Mouse (Mus musculus) telencephalon, adult 2 months (tissue): ENCODE measurements around the gene Ttc39b.
"Not testable (repeated sequence)": the region's sequence is repeated elsewhere in the genome, so short reads cannot be mapped to it uniquely, and the experiment has no call there.

Experiments used
- DNase-seq: peaks from one replicate; pipeline ENCODE4 v3.0.0-alpha.2; 2011; ENCODE audit warnings: low read depth, low spot score

Gene Ttc39b

GRCm38 (mm10) chr4:83273616-83274050 lies 50.4 kb downstream of the Ttc39b start:
- DNase-seq = no peak

GRCm38 (mm10) chr4:83272917-83273615 lies 51.0 kb downstream of the Ttc39b start:
- no peak for DNase-seq

- no peak for DNase-seq
These were observed 53.6 kb downstream of the Ttc39b start for GRCm38 (mm10) chr4:83270481-83270880.

- no peak for DNase-seq
These were observed 54.4 kb downstream of the Ttc39b start for GRCm38 (mm10) chr4:83269614-83270013.

- DNase-seq = no peak
These were observed 57.9 kb downstream of the Ttc39b start for GRCm38 (mm10) chr4:83265926-83266692.

GRCm38 (mm10) chr4:83264832-83265231 lies 59.2 kb downstream of the Ttc39b start:
- DNase-seq = no peak

- DNase-seq = no peak
These were observed 62.1 kb downstream of the Ttc39b start for GRCm38 (mm10) chr4:83261998-83262397.

- DNase-seq = no peak
These were observed 64.4 kb downstream of the Ttc39b start for GRCm38 (mm10) chr4:83259690-83260089.

GRCm38 (mm10) chr4:83258273-83258672 lies 65.8 kb downstream of the Ttc39b start:
- no peak for DNase-seq

- DNase-seq = no peak
These were observed 66.5 kb downstream of the Ttc39b start for GRCm38 (mm10) chr4:83257279-83258260.

GRCm38 (mm10) chr4:83256779-83257178 lies 67.3 kb downstream of the Ttc39b start:
- no peak for DNase-seq

- no peak for DNase-seq
These were observed 69.1 kb downstream of the Ttc39b start for GRCm38 (mm10) chr4:83254941-83255340.

GRCm38 (mm10) chr4:83253679-83254078 lies 70.4 kb downstream of the Ttc39b start:
- DNase-seq = no peak

- DNase-seq = no peak
These were observed 80.3 kb downstream of the Ttc39b start for GRCm38 (mm10) chr4:83243706-83244105.

- DNase-seq = no peak
These were observed 82.4 kb downstream of the Ttc39b start for GRCm38 (mm10) chr4:83241630-83242029.

GRCm38 (mm10) chr4:83237656-83238055 lies 86.4 kb downstream of the Ttc39b start:
- DNase-seq = no peak

- DNase-seq = not testable (repeated sequence)
These were observed 88.8 kb downstream of the Ttc39b start for GRCm38 (mm10) chr4:83235304-83235703.

GRCm38 (mm10) chr4:83234739-83235138 lies 89.3 kb downstream of the Ttc39b start:
- peak; percentile 34 for DNase-seq

- DNase-seq = no peak
These were observed 89.9 kb downstream of the Ttc39b start for GRCm38 (mm10) chr4:83234132-83234531.

- DNase-seq = peak; percentile 86
These were observed 90.6 kb downstream of the Ttc39b start for GRCm38 (mm10) chr4:83233181-83234123.
